Mouse (Mus musculus): ENCODE data around the gene Vmn1r196. TPM values are rescaled to one million over a fixed set of nuclear protein-coding genes. Genes with fewer than 3 reads are reported as not detected.
"Not testable (repeated sequence)": the region's sequence is repeated elsewhere in the genome, so short reads cannot be mapped to it uniquely, and the experiment has no call there.

The Vmn1r196 gene
- polyA plus RNA-seq (2012; rRNA removed): not detected in 2 replicates

- Histone ChIP-seq H3K36me3 (ENCODE audit: control insufficient read depth, insufficient read depth, low read length) (no peaks in the 10 kb centered on the region), H3K4me3 (ENCODE audit: insufficient read depth, low read depth, low read length) (no peak within 1 kb of the TSS), H3K4me1 (ENCODE audit: control insufficient read depth, insufficient read depth, low read length) (no peaks in the 10 kb centered on the region), H3K27me3 (replicated peaks; ENCODE audit: control insufficient read depth, insufficient read depth, low read length) (no peaks in the 10 kb centered on the region), H3K27ac (ENCODE audit: insufficient read depth, low read depth, low read length) (no peak within 1 kb of the TSS)
- WGBS: 58% methylated on average over 2 of the region's 2 CpGs
- no peak for TF ChIP-seq POLR2A (IDR thresholded peaks at IDR 0.05; ENCODE audit: low read depth, low read length)
- TF ChIP-seq CTCF (conservative IDR thresholded peaks at IDR 0.05; ENCODE audit: insufficient read depth, insufficient read length, low read depth, low read length): no peak
- DNase-seq: no peak
Observed at GRCm38 (mm10) chr13:22289620-22290019, at the start of gene Vmn1r196. Gene Vmn1r196, plus strand, starts transcription at chr13:22289920.

GRCm38 (mm10) chr13:22243915-22244314 is 45.8 kb upstream of the Vmn1r196 start, which contains the start of gene Vmn1r194:
Gene Vmn1r194, plus strand, starts transcription at chr13:22244215.
- DNase-seq: no peak
- Histone ChIP-seq H3K27ac (ENCODE audit: insufficient read depth, low read depth, low read length) (no peak within 1 kb of the TSS), H3K4me3 (ENCODE audit: insufficient read depth, low read depth, low read length) (no peak within 1 kb of the TSS), H3K36me3 (ENCODE audit: control insufficient read depth, insufficient read depth, low read length) (no peaks in the 10 kb centered on the region), H3K27me3 (replicated peaks; ENCODE audit: control insufficient read depth, insufficient read depth, low read length) (no peaks in the 10 kb centered on the region), H3K4me1 (ENCODE audit: control insufficient read depth, insufficient read depth, low read length) (no peaks in the 10 kb centered on the region)
- TF ChIP-seq CTCF (conservative IDR thresholded peaks at IDR 0.05; ENCODE audit: insufficient read depth, insufficient read length, low read depth, low read length) (no peak), POLR2A (IDR thresholded peaks at IDR 0.05; ENCODE audit: low read depth, low read length) (no peak)
- WGBS: 43% methylated on average over 1 of the region's 1 CpGs

- H3K36me3 ChIP-seq (ENCODE audit: control insufficient read depth, insufficient read depth, low read length); H3K27ac ChIP-seq (ENCODE audit: insufficient read depth, low read depth, low read length); H3K27me3 ChIP-seq (replicated peaks; ENCODE audit: control insufficient read depth, insufficient read depth, low read length); H3K4me3 ChIP-seq (ENCODE audit: insufficient read depth, low read depth, low read length); DNase-seq; H3K4me1 ChIP-seq (ENCODE audit: control insufficient read depth, insufficient read depth, low read length): not testable (repeated sequence)
- WGBS: 96% methylated on average over 1 of the region's 1 CpGs
Observed at GRCm38 (mm10) chr13:22270222-22270621, 19.5 kb upstream of the Vmn1r196 start, which contains the start of gene Vmn1r195. Gene Vmn1r195, plus strand, starts transcription at chr13:22270522.

- Histone ChIP-seq H3K27ac (ENCODE audit: insufficient read depth, low read depth, low read length) (no peak overlapping the region), H3K36me3 (ENCODE audit: control insufficient read depth, insufficient read depth, low read length) (no peaks in the 10 kb centered on the region), H3K27me3 (replicated peaks; ENCODE audit: control insufficient read depth, insufficient read depth, low read length) (no peaks in the 10 kb centered on the region), H3K4me1 (ENCODE audit: control insufficient read depth, insufficient read depth, low read length) (no peaks in the 10 kb centered on the region), H3K4me3 (ENCODE audit: insufficient read depth, low read depth, low read length) (no peak overlapping the region)
- no peak for DNase-seq
- no peak for TF ChIP-seq POLR2A (IDR thresholded peaks at IDR 0.05; ENCODE audit: low read depth, low read length)
- no peak for TF ChIP-seq CTCF (conservative IDR thresholded peaks at IDR 0.05; ENCODE audit: insufficient read depth, insufficient read length, low read depth, low read length)
- 28% methylated on average over 2 of the region's 2 CpGs for WGBS
Observed at GRCm38 (mm10) chr13:22271721-22272120, 18.0 kb upstream of the Vmn1r196 start.

GRCm38 (mm10) chr13:22284578-22284977 is 5.1 kb upstream of the Vmn1r196 start:
- DNase-seq: no peak
- Histone ChIP-seq H3K4me1 (ENCODE audit: control insufficient read depth, insufficient read depth, low read length) (no peaks in the 10 kb centered on the region), H3K4me3 (ENCODE audit: insufficient read depth, low read depth, low read length) (no peak overlapping the region), H3K27me3 (replicated peaks; ENCODE audit: control insufficient read depth, insufficient read depth, low read length) (no peaks in the 10 kb centered on the region), H3K27ac (ENCODE audit: insufficient read depth, low read depth, low read length) (no peak overlapping the region), H3K36me3 (ENCODE audit: control insufficient read depth, insufficient read depth, low read length) (no peaks in the 10 kb centered on the region)
- WGBS: 66% methylated on average over 2 of the region's 2 CpGs
- TF ChIP-seq CTCF (conservative IDR thresholded peaks at IDR 0.05; ENCODE audit: insufficient read depth, insufficient read length, low read depth, low read length) (0 out of 2 replicates have a peak, but pooled peaks have one; percentile 3), POLR2A (IDR thresholded peaks at IDR 0.05; ENCODE audit: low read depth, low read length) (no peak)

- H3K36me3 ChIP-seq (ENCODE audit: control insufficient read depth, insufficient read depth, low read length); DNase-seq; H3K27me3 ChIP-seq (replicated peaks; ENCODE audit: control insufficient read depth, insufficient read depth, low read length); H3K4me1 ChIP-seq (ENCODE audit: control insufficient read depth, insufficient read depth, low read length); H3K4me3 ChIP-seq (ENCODE audit: insufficient read depth, low read depth, low read length); H3K27ac ChIP-seq (ENCODE audit: insufficient read depth, low read depth, low read length): not testable (repeated sequence)
- WGBS: 88% methylated on average over 5 of the region's 5 CpGs
Observed at GRCm38 (mm10) chr13:22308075-22308474, 18.4 kb downstream of the Vmn1r196 start.

GRCm38 (mm10) chr13:22315361-22315760 is 25.6 kb downstream of the Vmn1r196 start:
- no peaks in the 10 kb centered on the region for H3K4me1 ChIP-seq (ENCODE audit: control insufficient read depth, insufficient read depth, low read length)
- H3K27me3 ChIP-seq (replicated peaks; ENCODE audit: control insufficient read depth, insufficient read depth, low read length): no peaks in the 10 kb centered on the region
- H3K4me3 ChIP-seq (ENCODE audit: insufficient read depth, low read depth, low read length): no peak overlapping the region
- no peak overlapping the region for H3K27ac ChIP-seq (ENCODE audit: insufficient read depth, low read depth, low read length)
- peak; percentile 9 for DNase-seq
- no peaks in the 10 kb centered on the region for H3K36me3 ChIP-seq (ENCODE audit: control insufficient read depth, insufficient read depth, low read length)
- 42% methylated on average over 2 of the region's 2 CpGs for WGBS
- TF ChIP-seq CTCF (conservative IDR thresholded peaks at IDR 0.05; ENCODE audit: insufficient read depth, insufficient read length, low read depth, low read length) (no peak), POLR2A (IDR thresholded peaks at IDR 0.05; ENCODE audit: low read depth, low read length) (no peak)

- no peak for TF ChIP-seq CTCF (conservative IDR thresholded peaks at IDR 0.05; ENCODE audit: insufficient read depth, insufficient read length, low read depth, low read length)
- TF ChIP-seq POLR2A (IDR thresholded peaks at IDR 0.05; ENCODE audit: low read depth, low read length): no peak
- WGBS: 83% methylated on average over 2 of the region's 2 CpGs
- Histone ChIP-seq H3K27ac (ENCODE audit: insufficient read depth, low read depth, low read length) (no peak overlapping the region), H3K27me3 (replicated peaks; ENCODE audit: control insufficient read depth, insufficient read depth, low read length) (no peaks in the 10 kb centered on the region), H3K36me3 (ENCODE audit: control insufficient read depth, insufficient read depth, low read length) (no peaks in the 10 kb centered on the region), H3K4me1 (ENCODE audit: control insufficient read depth, insufficient read depth, low read length) (no peaks in the 10 kb centered on the region), H3K4me3 (ENCODE audit: insufficient read depth, low read depth, low read length) (no peak overlapping the region)
- DNase-seq: no peak
Observed at GRCm38 (mm10) chr13:22317366-22317765, 27.6 kb downstream of the Vmn1r196 start.

Measured in kidney, adult 2 months (tissue).